Mouse (Mus musculus) monocyte, adult 5-6 weeks (primary cell): Measurements from ENCODE around the gene Bloc1s3. TPM values are rescaled to one million over a fixed set of nuclear protein-coding genes. Genes with fewer than 3 reads are reported as not detected.
"Not testable (repeated sequence)": the region's sequence is repeated elsewhere in the genome, so short reads cannot be mapped to it uniquely, and the experiment has no call there.

ENCODE experiments used
- ATAC-seq: fragments of 153-309, 156-312 bp; replicated peaks from 2 replicates; pipeline ENCODE4 v1.8.0; 2017; ENCODE audit warnings: mild to moderate bottlenecking; ENCODE audit not compliant: low TSS enrichment, insufficient number of reproducible peaks, severe bottlenecking, poor library complexity, low FRiP score
- total RNA-seq: library from RNA; stranded (forward); fragments of 200-1000, 200-491, 200-594 nt; gene quantifications from 3 replicates; pipeline ENCODE4 v1.2.3, GENCODE M21; 2017

The Bloc1s3 gene
- total RNA-seq, 1 experiment from 2014 or later = 4.0 TPM

GRCm38 (mm10) chr7:19523017-19523756, 15.0 kb upstream of the Bloc1s3 start:
- no peak for ATAC-seq

- ATAC-seq = no peak
These were observed 11.9 kb upstream of the Bloc1s3 start for GRCm38 (mm10) chr7:19520032-19520431.

- ATAC-seq = no peak
These were observed 9.6 kb upstream of the Bloc1s3 start, which contains the start of gene Nkpd1 for GRCm38 (mm10) chr7:19517652-19518365. TSS of gene Nkpd1 (plus strand) at chr7:19517838.

- ATAC-seq = no peak
These were observed 4.2 kb upstream of the Bloc1s3 start for GRCm38 (mm10) chr7:19512353-19512752.

- ATAC-seq = not testable (repeated sequence)
These were observed 3.8 kb upstream of the Bloc1s3 start for GRCm38 (mm10) chr7:19511934-19512333.

- no peak for ATAC-seq
These were observed 1.6 kb upstream of the Bloc1s3 start for GRCm38 (mm10) chr7:19509786-19510185.

- ATAC-seq = no peak
These were observed 879 bp upstream of the Bloc1s3 start for GRCm38 (mm10) chr7:19508924-19509568.

GRCm38 (mm10) chr7:19507612-19507981, 570 bp downstream of the Bloc1s3 start:
- no peak for ATAC-seq

GRCm38 (mm10) chr7:19506969-19507611, 1.1 kb downstream of the Bloc1s3 start:
- no peak for ATAC-seq

GRCm38 (mm10) chr7:19506326-19506725, 1.8 kb downstream of the Bloc1s3 start:
- ATAC-seq = no peak

GRCm38 (mm10) chr7:19503481-19504068, 4.6 kb downstream of the Bloc1s3 start:
- no peak for ATAC-seq

- ATAC-seq = peak; percentile 29
These were observed 6.5 kb downstream of the Bloc1s3 start for GRCm38 (mm10) chr7:19501658-19502057.

- peak; percentile 42 for ATAC-seq
These were observed 7.5 kb downstream of the Bloc1s3 start for GRCm38 (mm10) chr7:19500420-19501363.

GRCm38 (mm10) chr7:19498326-19498725, 9.8 kb downstream of the Bloc1s3 start:
- no peak for ATAC-seq

GRCm38 (mm10) chr7:19496214-19496555, 12.0 kb downstream of the Bloc1s3 start:
- ATAC-seq = peak; percentile 90

- no peak for ATAC-seq
These were observed 12.5 kb downstream of the Bloc1s3 start for GRCm38 (mm10) chr7:19495521-19496213.

GRCm38 (mm10) chr7:19494751-19495474, 13.3 kb downstream of the Bloc1s3 start:
- no peak for ATAC-seq
